ENCODE assay signal across 11 mouse cellular contexts in genomic region chr13:53202439-53202830, GRCm38 (mm10).
A peak's percentile ranks its signal among the peaks of the same experiment; 100 is the strongest.
DNase-seq lines count a peak whose midpoint lies in the region; ATAC-seq and TF ChIP-seq lines count a peak whose summit lies in the region.
"Had no signal": no experiment of that assay in that cellular context is flagged by ENCODE, and none has a peak within 500 bp of the region (broad histone marks: within the 10 kb centered on the region; RNA-seq: fewer than 3 reads in every experiment).

No protein-coding gene starts in this region.

- H3K27ac ChIP-seq in hindbrain, embryonic 13.5 days: peak overlapping the region; percentile 64; the same call in 1 of the 2 replicates
- H3K27ac ChIP-seq in hindbrain, embryonic 16.5 days (ENCODE audit: low read depth, low read length): no peak overlapping the region
- H3K27ac ChIP-seq in midbrain, embryonic 12.5 days (replicated peaks): 0 out of 2 replicates have a peak overlapping the region, but pooled peaks have one; percentile 35
- H3K27ac ChIP-seq in midbrain, embryonic 14.5 days (replicated peaks; ENCODE audit: low read depth, low read length): no peak overlapping the region
- peak overlapping the region; percentile 73 for H3K27ac ChIP-seq in intestine, embryonic 15.5 days
- peak overlapping the region; percentile 70; the same call in 1 of the 2 replicates for H3K27ac ChIP-seq in stomach, postnatal 0 days (replicated peaks)

- no peak overlapping the region for H3K4me3 ChIP-seq in hindbrain, embryonic 13.5 days
- no peak overlapping the region for H3K4me3 ChIP-seq in hindbrain, embryonic 16.5 days (ENCODE audit: low read length)
- no peak overlapping the region for H3K4me3 ChIP-seq in midbrain, embryonic 12.5 days
- no peak overlapping the region for H3K4me3 ChIP-seq in midbrain, embryonic 14.5 days (replicated peaks; ENCODE audit: low read depth, low read length)
- no peak overlapping the region for H3K4me3 ChIP-seq in intestine, embryonic 15.5 days (replicated peaks)
- H3K4me3 ChIP-seq in stomach, postnatal 0 days (ENCODE audit: low read depth, low read length): no peak overlapping the region
- H3K4me3 ChIP-seq: erythroblast, embryonic 14.5 days had no signal

- no peak for ATAC-seq in hindbrain, embryonic 13.5 days (ENCODE audit: low FRiP score)
- ATAC-seq in hindbrain, embryonic 16.5 days: no peak
- no peak for ATAC-seq in midbrain, embryonic 12.5 days (ENCODE audit: low FRiP score, low read depth)
- no peak for ATAC-seq in midbrain, embryonic 14.5 days (ENCODE audit: low FRiP score, low TSS enrichment)
- ATAC-seq in intestine, embryonic 15.5 days: no peak
- no peak for ATAC-seq in stomach, postnatal 0 days (ENCODE audit: low FRiP score, low TSS enrichment)
- no peak for ATAC-seq in megakaryocyte-erythroid progenitor cell, adult 5-6 weeks (replicated peaks; ENCODE audit: low FRiP score, low TSS enrichment, poor library complexity, severe bottlenecking)

- H3K36me3 ChIP-seq in hindbrain, embryonic 13.5 days: no peaks in the 10 kb centered on the region
- H3K36me3 ChIP-seq in hindbrain, embryonic 16.5 days (ENCODE audit: control insufficient read depth, insufficient read depth, low read length): no peaks in the 10 kb centered on the region
- no peaks in the 10 kb centered on the region for H3K36me3 ChIP-seq in midbrain, embryonic 12.5 days
- H3K36me3 ChIP-seq in midbrain, embryonic 14.5 days (ENCODE audit: control insufficient read depth, insufficient read depth, low read length): no peaks in the 10 kb centered on the region
- no peaks in the 10 kb centered on the region for H3K36me3 ChIP-seq in intestine, embryonic 15.5 days
- no peaks in the 10 kb centered on the region for H3K36me3 ChIP-seq in stomach, postnatal 0 days (ENCODE audit: control insufficient read depth, insufficient read depth, low read length)

- no peak for TF ChIP-seq EP300 in stomach, postnatal 0 days (optimal IDR thresholded peaks at IDR 0.05)

- H3K27me3 ChIP-seq in hindbrain, embryonic 13.5 days: no peaks in the 10 kb centered on the region
- H3K27me3 ChIP-seq in hindbrain, embryonic 16.5 days (replicated peaks; ENCODE audit: control insufficient read depth, insufficient read depth, low read length): no peaks in the 10 kb centered on the region
- no peaks in the 10 kb centered on the region for H3K27me3 ChIP-seq in midbrain, embryonic 12.5 days
- H3K27me3 ChIP-seq in midbrain, embryonic 14.5 days (ENCODE audit: control insufficient read depth, insufficient read depth, low read length): no peaks in the 10 kb centered on the region
- no peaks in the 10 kb centered on the region for H3K27me3 ChIP-seq in intestine, embryonic 15.5 days (replicated peaks)
- H3K27me3 ChIP-seq in stomach, postnatal 0 days (ENCODE audit: control insufficient read depth, insufficient read depth, low read length): no peaks in the 10 kb centered on the region

- H3K9ac ChIP-seq in hindbrain, embryonic 13.5 days: no peak overlapping the region
- H3K9ac ChIP-seq in hindbrain, embryonic 16.5 days (ENCODE audit: low read depth, low read length): no peak overlapping the region
- no peak overlapping the region for H3K9ac ChIP-seq in midbrain, embryonic 12.5 days (replicated peaks)
- no peak overlapping the region for H3K9ac ChIP-seq in midbrain, embryonic 14.5 days (replicated peaks; ENCODE audit: low read length)
- H3K9ac ChIP-seq in intestine, embryonic 15.5 days: no peak overlapping the region
- H3K9ac ChIP-seq in stomach, postnatal 0 days (ENCODE audit: low read length): 0 out of 2 replicates have a peak overlapping the region, but pooled peaks have one; percentile 48

- WGBS in hindbrain, embryonic 13.5 days: 68% methylated on average over 5 of the region's 5 CpGs
- 56% methylated on average over 5 of the region's 5 CpGs for WGBS in hindbrain, embryonic 16.5 days
- 64% methylated on average over 5 of the region's 5 CpGs for WGBS in midbrain, embryonic 12.5 days
- WGBS in midbrain, embryonic 14.5 days: 65% methylated on average over 5 of the region's 5 CpGs
- 53% methylated on average over 5 of the region's 5 CpGs for WGBS in intestine, embryonic 15.5 days
- WGBS in stomach, postnatal 0 days: 50% methylated on average over 5 of the region's 5 CpGs

- TF ChIP-seq CTCF in stomach, postnatal 0 days (IDR thresholded peaks at IDR 0.05; ENCODE audit: low read depth): no peak

- H3K4me2 ChIP-seq in hindbrain, embryonic 13.5 days: no peak overlapping the region
- no peak overlapping the region for H3K4me2 ChIP-seq in hindbrain, embryonic 16.5 days (ENCODE audit: low read length)
- no peak overlapping the region for H3K4me2 ChIP-seq in midbrain, embryonic 12.5 days (replicated peaks)
- H3K4me2 ChIP-seq in midbrain, embryonic 14.5 days (ENCODE audit: low read length): no peak overlapping the region
- H3K4me2 ChIP-seq in intestine, embryonic 15.5 days (replicated peaks): peak overlapping the region; percentile 33
- H3K4me2 ChIP-seq in stomach, postnatal 0 days (replicated peaks; ENCODE audit: low read depth): no peak overlapping the region

- H3K4me1 ChIP-seq in hindbrain, embryonic 13.5 days (replicated peaks): peaks cover 28% of the 10 kb centered on the region
- H3K4me1 ChIP-seq in hindbrain, embryonic 16.5 days (ENCODE audit: control insufficient read depth, insufficient read depth, low read depth, low read length): peaks cover 11% of the 10 kb centered on the region; the same call in 1 of the 2 replicates
- peaks cover 12% of the 10 kb centered on the region; the same call in 1 of the 2 replicates for H3K4me1 ChIP-seq in midbrain, embryonic 12.5 days
- H3K4me1 ChIP-seq in midbrain, embryonic 14.5 days (ENCODE audit: control insufficient read depth, insufficient read depth, low read length): peaks cover 5% of the 10 kb centered on the region; the same call in 1 of the 2 replicates
- peaks cover 83% of the 10 kb centered on the region for H3K4me1 ChIP-seq in intestine, embryonic 15.5 days (replicated peaks)
- H3K4me1 ChIP-seq in stomach, postnatal 0 days (replicated peaks; ENCODE audit: control insufficient read depth, insufficient read depth): peaks cover 6% of the 10 kb centered on the region

- H3K9me3 ChIP-seq in hindbrain, embryonic 13.5 days: no peaks in the 10 kb centered on the region
- no peaks in the 10 kb centered on the region for H3K9me3 ChIP-seq in hindbrain, embryonic 16.5 days (ENCODE audit: control insufficient read depth, low read length)
- no peaks in the 10 kb centered on the region for H3K9me3 ChIP-seq in midbrain, embryonic 12.5 days
- H3K9me3 ChIP-seq in midbrain, embryonic 14.5 days (ENCODE audit: control insufficient read depth, low read length): no peaks in the 10 kb centered on the region
- no peaks in the 10 kb centered on the region for H3K9me3 ChIP-seq in intestine, embryonic 15.5 days
- H3K9me3 ChIP-seq in stomach, postnatal 0 days (ENCODE audit: control insufficient read depth, low read length): no peaks in the 10 kb centered on the region

- no peak for DNase-seq in midbrain, embryonic 14.5 days
- DNase-seq in stomach, postnatal 0 days (ENCODE audit: low spot score): no peak
- DNase-seq: heart, postnatal 36 days; layer of hippocampus, postnatal 36 days; lung, postnatal 4 days had no signal

Comparison
In these comparisons a context has a peak if more than half of its experiments do, and no peak if none do; other contexts are left out.
1. H3K27ac ChIP-seq: peak in hindbrain, embryonic 13.5 days (single experiment), midbrain, embryonic 12.5 days (single experiment), intestine, embryonic 15.5 days (single experiment) and stomach, postnatal 0 days (single experiment); none in hindbrain, embryonic 16.5 days (single experiment) and midbrain, embryonic 14.5 days (single experiment).